Mouse (Mus musculus) lung, postnatal 0 days (tissue): ENCODE results near the gene Ankrd13a. TPM values are rescaled to one million over a fixed set of nuclear protein-coding genes. Genes with fewer than 3 reads are reported as not detected.

Source experiments
- ATAC-seq: fragments of 200-750 bp; cut with Nextera tagmentation; 2 replicates; pipeline ENCODE4 v1.8.0; 2017; ENCODE audit warnings: moderate library complexity
- DNase-seq: peaks from one replicate; pipeline ENCODE4 v3.0.0-alpha.2; 2016; ENCODE audit warnings: low spot score
- H3K27ac ChIP-seq: fragments of 300-500 bp; sonication (generic); 2 replicates; pipeline ENCODE4 v1.5.1; 2014; ENCODE audit warnings: antibody characterized with exemption, mild to moderate bottlenecking, low read length, mixed read lengths
- H3K27me3 ChIP-seq: fragments of 300-500 bp; sonication (generic); replicated peaks from 2 replicates; pipeline ENCODE4 v1.6.1; 2014; ENCODE audit warnings: low read length, mixed read lengths; ENCODE audit not compliant: insufficient read depth
- H3K36me3 ChIP-seq: fragments of 300-500 bp; sonication (generic); 2 replicates; pipeline ENCODE4 v1.6.1; 2014; ENCODE audit warnings: low read length, mixed read lengths; ENCODE audit not compliant: insufficient read depth
- H3K4me1 ChIP-seq: fragments of 300-500 bp; sonication (generic); 2 replicates; pipeline ENCODE4 v1.6.1; 2014; ENCODE audit warnings: antibody characterized with exemption, low read depth, low read length, mixed read lengths; ENCODE audit not compliant: insufficient read depth
- H3K4me2 ChIP-seq: fragments of 300-500 bp; sonication (generic); replicated peaks from 2 replicates; pipeline ENCODE4 v1.6.1; 2014; ENCODE audit warnings: low read depth, mild to moderate bottlenecking, low read length, moderate library complexity, mixed read lengths
- H3K4me3 ChIP-seq: fragments of 300-500 bp; sonication (generic); 2 replicates; pipeline ENCODE4 v1.5.1; 2014; ENCODE audit warnings: low read depth, low read length
- H3K9ac ChIP-seq: fragments of 300-500 bp; sonication (generic); replicated peaks from 2 replicates; pipeline ENCODE4 v1.6.1; 2014; ENCODE audit warnings: low read depth, mild to moderate bottlenecking
- H3K9me3 ChIP-seq: fragments of 300-500 bp; sonication (generic); 2 replicates; pipeline ENCODE4 v1.6.1; 2016; ENCODE audit warnings: low read length, mixed read lengths
- CTCF ChIP-seq: IDR thresholded peaks from 2 replicates; pipeline ENCODE4 v1.5.1; 2016; ENCODE audit warnings: antibody characterized with exemption, mild to moderate bottlenecking
- EP300 ChIP-seq: IDR thresholded peaks from 2 replicates; pipeline ENCODE4 v1.6.1; 2016; ENCODE audit warnings: antibody characterized with exemption, mild to moderate bottlenecking, control low read depth
- WGBS: fragments of 180-500 bp; shearing (Covaris S2); extraction: QIAGEN DNeasy Blood & Tissue Kit; methylation state at CpG from one replicate; pipeline ENCODE4 v1.1.7; 2014; 5-methylcytosine and 5-hydroxymethylcytosine counted together
- polyA plus RNA-seq: library from polyadenylated mRNA; unstranded; fragments of >200 nt; fragmentation: Nextera tagmentation; extraction: Ambion mirVana; gene quantifications from 2 replicates; pipeline ENCODE4 v1.2.1, GENCODE M21; 2015

Gene Ankrd13a
- polyA plus RNA-seq, 1 experiment from 2014 or later: 115 TPM

DNA sequence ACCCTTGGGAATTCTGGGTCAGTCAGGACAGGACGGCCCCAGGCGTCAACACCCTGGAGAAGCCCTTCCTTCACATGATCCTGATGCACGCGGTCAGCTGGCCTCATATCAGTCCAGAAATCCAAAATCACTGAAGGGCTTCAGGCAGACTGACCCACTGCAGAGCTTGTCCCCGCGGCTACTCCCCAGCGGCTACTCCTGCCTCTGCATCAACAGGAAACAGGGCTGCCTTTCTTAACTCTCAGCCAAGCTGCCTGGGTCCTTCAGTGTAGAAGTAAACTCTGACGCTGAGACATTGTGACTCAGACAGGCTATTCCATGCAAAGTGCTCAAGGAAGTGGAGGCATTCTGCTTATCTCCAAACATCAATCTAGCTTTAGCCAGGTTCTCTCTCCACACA is 12.5 kb upstream of the Ankrd13a start:
- DNase-seq (peak; percentile 62), ATAC-seq (peak; percentile 80)
- no peak overlapping the region for H3K4me3 ChIP-seq
- H3K27me3 ChIP-seq: no peaks in the 10 kb centered on the region
- no peak for TF ChIP-seq EP300
- no peak for TF ChIP-seq CTCF
- H3K9me3 ChIP-seq: no peaks in the 10 kb centered on the region
- H3K4me2 ChIP-seq: no peak overlapping the region
- peaks cover 44% of the 10 kb centered on the region for H3K36me3 ChIP-seq
- H3K9ac ChIP-seq: no peak overlapping the region
- 58% methylated on average over 8 of the region's 8 CpGs for WGBS
- no peaks in the 10 kb centered on the region for H3K4me1 ChIP-seq
- H3K27ac ChIP-seq: no peak overlapping the region

DNA sequence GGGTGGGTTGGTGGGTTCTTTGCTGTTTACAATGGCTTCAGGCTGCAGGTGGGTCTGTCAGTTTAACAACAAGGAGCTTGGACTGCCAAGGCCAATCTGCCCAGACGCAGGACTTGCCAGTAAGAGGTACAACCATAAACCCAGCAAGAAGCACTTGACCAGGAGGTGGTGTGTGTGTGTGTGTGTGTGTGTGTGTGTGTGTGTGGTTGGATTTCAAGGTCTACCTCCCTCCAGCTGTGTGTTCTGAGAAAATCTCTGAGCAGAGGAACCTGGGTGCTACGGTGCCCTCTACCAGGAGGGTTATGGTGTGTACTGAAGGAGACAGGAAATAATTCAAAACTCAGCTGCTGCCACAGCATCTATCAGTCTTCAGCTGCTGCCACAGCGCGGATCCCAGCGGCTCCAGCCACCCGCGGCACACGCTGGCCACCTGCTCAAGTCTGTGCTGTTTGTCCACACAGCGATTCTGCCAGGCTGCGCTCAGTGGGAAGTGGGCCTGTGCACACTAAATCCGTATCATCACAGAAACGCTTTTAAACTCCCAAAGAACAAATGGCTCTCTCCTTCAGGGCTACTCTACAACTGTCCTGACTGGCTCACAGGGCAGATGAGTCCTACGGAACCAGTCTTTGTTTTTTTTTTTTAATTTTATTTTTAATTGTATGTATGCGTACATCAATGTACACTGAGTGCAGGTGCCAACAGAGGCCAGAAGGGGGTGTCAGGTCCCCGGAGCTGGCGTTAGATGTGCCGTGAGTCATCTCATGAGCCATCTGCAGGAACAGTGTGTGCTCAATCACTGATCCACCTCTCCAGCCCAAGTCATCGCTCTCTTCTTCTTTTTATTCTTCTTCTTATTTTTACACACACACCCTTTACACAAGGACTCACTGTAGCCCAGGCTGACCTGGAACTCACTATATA is 9.4 kb upstream of the Ankrd13a start:
- TF ChIP-seq EP300: no peak
- TF ChIP-seq CTCF: peak; percentile 47
- DNase-seq (no peak), ATAC-seq (peak; percentile 11; the same call in 1 of the 2 replicates)
- Histone ChIP-seq H3K27me3 (no peaks in the 10 kb centered on the region), H3K4me1 (no peaks in the 10 kb centered on the region), H3K4me3 (no peak overlapping the region), H3K9me3 (no peaks in the 10 kb centered on the region), H3K36me3 (peaks cover 35% of the 10 kb centered on the region), H3K27ac (no peak overlapping the region), H3K9ac (no peak overlapping the region), H3K4me2 (no peak overlapping the region)
- 80% methylated on average over 18 of the region's 18 CpGs for WGBS

- ATAC-seq (no peak), DNase-seq (no peak)
- peaks cover 7% of the 10 kb centered on the region; the same call in 1 of the 2 replicates for H3K4me1 ChIP-seq
- no peak for TF ChIP-seq EP300
- no peak for TF ChIP-seq CTCF
- no peak overlapping the region for H3K27ac ChIP-seq
- no peak overlapping the region for H3K4me3 ChIP-seq
- H3K9me3 ChIP-seq: no peaks in the 10 kb centered on the region
- WGBS: 88% methylated on average over 8 of the region's 8 CpGs
- H3K36me3 ChIP-seq: peaks cover 20% of the 10 kb centered on the region
- H3K9ac ChIP-seq: no peak overlapping the region
- no peak overlapping the region for H3K4me2 ChIP-seq
- H3K27me3 ChIP-seq: no peaks in the 10 kb centered on the region
These were observed 7.8 kb upstream of the Ankrd13a start for GRCm38 (mm10) chr5:114766686-114767085.

DNA sequence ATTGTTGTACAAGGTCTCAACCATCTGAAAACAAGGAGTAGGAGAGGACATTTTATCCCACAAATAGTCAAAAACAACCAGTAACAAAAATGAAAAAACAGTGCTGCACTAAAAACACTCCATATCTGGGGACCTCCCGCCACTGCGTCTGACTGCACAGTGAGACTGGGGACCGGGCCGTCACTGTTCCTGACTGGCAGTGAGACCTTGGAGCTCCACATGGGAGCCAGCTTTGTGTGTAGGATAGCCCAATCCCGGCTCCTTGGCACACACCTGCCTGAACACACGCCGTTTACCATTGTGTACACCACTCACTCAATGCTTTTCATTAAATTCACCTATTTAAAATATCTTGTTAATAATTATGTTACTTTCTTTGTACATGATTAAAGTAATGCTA is 7.3 kb upstream of the Ankrd13a start:
- no peak for DNase-seq
- Histone ChIP-seq H3K9me3 (no peaks in the 10 kb centered on the region), H3K4me3 (no peak overlapping the region), H3K9ac (no peak overlapping the region), H3K36me3 (peaks cover 19% of the 10 kb centered on the region), H3K27ac (no peak overlapping the region), H3K4me1 (peaks cover 11% of the 10 kb centered on the region; the same call in 1 of the 2 replicates), H3K4me2 (no peak overlapping the region), H3K27me3 (no peaks in the 10 kb centered on the region)
- WGBS: 95% methylated on average over 7 of the region's 7 CpGs
- TF ChIP-seq EP300 (no peak), CTCF (no peak)
- ATAC-seq: no peak

GRCm38 (mm10) chr5:114769786-114770185 is 4.7 kb upstream of the Ankrd13a start:
- ATAC-seq: no peak

DNA sequence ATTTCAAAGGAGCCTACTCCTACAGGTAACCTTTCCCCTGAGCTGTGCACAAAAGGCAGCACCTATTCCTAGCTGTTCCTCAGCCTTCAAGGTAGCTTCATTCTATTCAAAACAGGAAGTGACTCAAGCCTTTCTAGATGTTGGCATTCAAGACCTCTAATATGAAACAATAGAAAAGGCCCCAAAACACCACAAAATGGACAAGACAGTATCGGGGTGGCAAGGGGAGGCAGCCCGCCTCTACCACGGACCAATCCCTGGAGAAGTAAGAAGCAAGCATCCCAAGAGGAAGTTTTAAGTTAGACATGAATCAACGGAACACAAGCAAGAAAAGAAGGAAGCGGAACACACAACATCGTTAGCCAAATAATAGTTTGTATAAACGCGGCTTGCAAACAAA is 2.7 kb upstream of the Ankrd13a start:
- H3K27me3 ChIP-seq: no peaks in the 10 kb centered on the region
- H3K4me3 ChIP-seq: peak overlapping the region; percentile 100
- TF ChIP-seq EP300 (no peak), CTCF (no peak)
- H3K4me1 ChIP-seq: peaks cover 11% of the 10 kb centered on the region; the same call in 1 of the 2 replicates
- peak overlapping the region; percentile 83 for H3K4me2 ChIP-seq
- no peak for ATAC-seq
- no peak overlapping the region for H3K9ac ChIP-seq
- H3K27ac ChIP-seq: peak overlapping the region; percentile 95
- 59% methylated on average over 8 of the region's 8 CpGs for WGBS
- H3K9me3 ChIP-seq: no peaks in the 10 kb centered on the region
- H3K36me3 ChIP-seq: no peaks in the 10 kb centered on the region
- no peak for DNase-seq

More at GRCm38 (mm10) chr5:114769786-114770185, 4.7 kb upstream of the Ankrd13a start:
- H3K27ac ChIP-seq: no peak overlapping the region
- H3K4me2 ChIP-seq: no peak overlapping the region
- no peak overlapping the region for H3K4me3 ChIP-seq
- DNase-seq: no peak
- H3K9ac ChIP-seq: no peak overlapping the region
- H3K4me1 ChIP-seq: peaks cover 11% of the 10 kb centered on the region; the same call in 1 of the 2 replicates
- TF ChIP-seq EP300 (no peak), CTCF (no peak)
- H3K27me3 ChIP-seq: no peaks in the 10 kb centered on the region
- WGBS: 87% methylated on average over 8 of the region's 8 CpGs
- H3K9me3 ChIP-seq: no peaks in the 10 kb centered on the region
- H3K36me3 ChIP-seq: peaks cover 7% of the 10 kb centered on the region; the same call in 1 of the 2 replicates
